Mouse (Mus musculus) testis, adult 2 months (tissue): ENCODE data around the gene Bcl9l.

Experiments used
- CTCF ChIP-seq: fragments of 200-500 bp; IDR thresholded peaks from 2 replicates; pipeline ENCODE4 v1.5.1; 2012; ENCODE audit warnings: low read depth, mild to moderate bottlenecking, inconsistent platforms, low read length, moderate library complexity; ENCODE audit not compliant: control insufficient read depth, insufficient read depth, insufficient replicate concordance
- POLR2A ChIP-seq: fragments of 200-500 bp; IDR thresholded peaks from 2 replicates; pipeline ENCODE4 v1.6.1; 2012; ENCODE audit warnings: low read depth, mild to moderate bottlenecking, inconsistent platforms, low read length, moderate library complexity; ENCODE audit not compliant: control insufficient read depth

DNA sequence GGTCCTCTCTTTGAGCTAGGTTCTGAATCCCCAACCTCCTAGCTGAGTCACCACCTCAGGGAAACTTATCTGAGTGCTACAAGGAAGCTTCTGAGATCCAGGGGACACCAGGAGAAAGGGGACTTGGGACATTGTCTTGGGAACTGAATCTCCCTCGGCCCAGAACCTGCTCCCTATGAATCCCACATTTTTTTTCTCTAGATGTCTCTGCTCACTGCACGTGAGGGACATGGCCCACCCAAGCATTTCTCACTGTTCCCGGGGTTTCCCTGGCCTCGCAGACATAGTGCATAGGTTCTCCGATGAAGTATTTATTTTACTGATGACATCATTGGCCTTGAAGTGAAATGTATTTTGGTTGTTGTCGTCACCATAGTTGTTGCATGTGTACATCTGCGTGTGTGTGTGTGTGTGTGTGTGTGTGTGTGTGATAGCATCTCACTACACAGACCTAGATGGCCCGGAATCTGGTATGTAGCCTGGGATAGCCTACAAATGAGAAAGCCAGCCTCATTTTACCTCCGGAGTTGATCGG is 13.3 kb downstream of the Bcl9l start:
- TF ChIP-seq POLR2A (no peak), CTCF (no peak)
